In genomic region chr4:24213262-24214036, GRCm38 (mm10) we compare ENCODE assay signal across 13 mouse cellular contexts.
A peak's percentile ranks its signal among the peaks of the same experiment; 100 is the strongest.
DNase-seq lines count a peak whose midpoint lies in the region; ATAC-seq lines count a peak whose summit lies in the region.
"Had no signal": no experiment of that assay in that cellular context is flagged by ENCODE, and none has a peak within 500 bp of the region (broad histone marks: within the 10 kb centered on the region; RNA-seq: fewer than 3 reads in every experiment).

No protein-coding gene starts in this region.

- no peaks in the 10 kb centered on the region for H3K4me1 ChIP-seq in embryonic facial prominence, embryonic 14.5 days (ENCODE audit: control insufficient read depth, insufficient read depth, low read length)
- H3K4me1 ChIP-seq in hindbrain, embryonic 14.5 days (replicated peaks; ENCODE audit: control insufficient read depth, insufficient read depth, low read length): no peaks in the 10 kb centered on the region
- H3K4me1 ChIP-seq in neural tube, embryonic 14.5 days (ENCODE audit: control insufficient read depth, insufficient read depth, low read length): no peaks in the 10 kb centered on the region
- H3K4me1 ChIP-seq: limb, embryonic 12.5 days had no signal

- no peak overlapping the region for H3K9ac ChIP-seq in embryonic facial prominence, embryonic 14.5 days (ENCODE audit: low read depth, low read length)
- H3K9ac ChIP-seq in hindbrain, embryonic 14.5 days: no peak overlapping the region
- H3K9ac ChIP-seq in neural tube, embryonic 14.5 days (replicated peaks; ENCODE audit: low read depth, low read length): no peak overlapping the region
- H3K9ac ChIP-seq: limb, embryonic 12.5 days; lung, embryonic 14.5 days had no signal

- no peak overlapping the region for H3K4me2 ChIP-seq in embryonic facial prominence, embryonic 14.5 days (ENCODE audit: low read depth, low read length)
- no peak overlapping the region for H3K4me2 ChIP-seq in hindbrain, embryonic 14.5 days (replicated peaks)
- no peak overlapping the region for H3K4me2 ChIP-seq in neural tube, embryonic 14.5 days (ENCODE audit: low read depth, low read length)
- H3K4me2 ChIP-seq: limb, embryonic 12.5 days; lung, embryonic 14.5 days had no signal

- no peaks in the 10 kb centered on the region for H3K27me3 ChIP-seq in embryonic facial prominence, embryonic 14.5 days (replicated peaks; ENCODE audit: control insufficient read depth, insufficient read depth, low read length)
- no peaks in the 10 kb centered on the region for H3K27me3 ChIP-seq in hindbrain, embryonic 14.5 days (ENCODE audit: control insufficient read depth, insufficient read depth, low read length)
- H3K27me3 ChIP-seq in neural tube, embryonic 14.5 days (ENCODE audit: control insufficient read depth, insufficient read depth, low read length): no peaks in the 10 kb centered on the region
- H3K27me3 ChIP-seq: limb, embryonic 12.5 days had no signal

- peak; percentile 14 to 15 for DNase-seq in left cerebral cortex, adult 9 months (ENCODE audit: low spot score in 2 of 2)
- DNase-seq in left cerebral cortex, adult 11 months (ENCODE audit: low spot score): no peak
- DNase-seq in embryonic facial prominence, embryonic 14.5 days (ENCODE audit: low spot score): peak; percentile 17
- DNase-seq in hindbrain, embryonic 14.5 days (ENCODE audit: low spot score): no peak
- DNase-seq in urinary bladder, postnatal 4 days (ENCODE audit: low spot score in 2 of 2): no peak
- DNase-seq in urinary bladder, postnatal 14 days (ENCODE audit: low spot score): no peak
- DNase-seq in cerebellum, adult 9-11 months: no peak
- DNase-seq: kidney, postnatal 25 days; lung, embryonic 14.5 days; right cerebral cortex, postnatal 14 days had no signal

- no peak overlapping the region for H3K4me3 ChIP-seq in embryonic facial prominence, embryonic 14.5 days (ENCODE audit: low read depth, low read length)
- no peak overlapping the region for H3K4me3 ChIP-seq in hindbrain, embryonic 14.5 days (replicated peaks; ENCODE audit: low read length)
- no peak overlapping the region for H3K4me3 ChIP-seq in neural tube, embryonic 14.5 days (ENCODE audit: low read depth, low read length)
- H3K4me3 ChIP-seq: limb, embryonic 12.5 days had no signal

- H3K36me3 ChIP-seq in embryonic facial prominence, embryonic 14.5 days (ENCODE audit: control insufficient read depth, insufficient read depth, low read length): no peaks in the 10 kb centered on the region
- H3K36me3 ChIP-seq in hindbrain, embryonic 14.5 days (replicated peaks; ENCODE audit: control insufficient read depth, insufficient read depth): no peaks in the 10 kb centered on the region
- no peaks in the 10 kb centered on the region for H3K36me3 ChIP-seq in neural tube, embryonic 14.5 days (ENCODE audit: control insufficient read depth, insufficient read depth, low read length)
- H3K36me3 ChIP-seq: limb, embryonic 12.5 days had no signal

- no peak overlapping the region for H3K27ac ChIP-seq in embryonic facial prominence, embryonic 14.5 days (replicated peaks; ENCODE audit: low read depth, low read length)
- no peak overlapping the region for H3K27ac ChIP-seq in hindbrain, embryonic 14.5 days
- no peak overlapping the region for H3K27ac ChIP-seq in neural tube, embryonic 14.5 days (ENCODE audit: low read depth, low read length)
- H3K27ac ChIP-seq: limb, embryonic 12.5 days; stomach, postnatal 0 days had no signal

- 72% methylated on average over 10 of the region's 10 CpGs for WGBS in embryonic facial prominence, embryonic 14.5 days
- 48% methylated on average over 10 of the region's 10 CpGs for WGBS in hindbrain, embryonic 14.5 days
- 34% methylated on average over 10 of the region's 10 CpGs for WGBS in neural tube, embryonic 14.5 days

- no peak for ATAC-seq in embryonic facial prominence, embryonic 14.5 days (ENCODE audit: low read depth)
- ATAC-seq in hindbrain, embryonic 14.5 days (ENCODE audit: low FRiP score): peak; percentile 21; the same call in 1 of the 2 replicates
- peak; percentile 14; the same call in 1 of the 2 replicates for ATAC-seq in neural tube, embryonic 14.5 days (ENCODE audit: low read depth)

- H3K9me3 ChIP-seq in embryonic facial prominence, embryonic 14.5 days (ENCODE audit: control insufficient read depth, low read length): no peaks in the 10 kb centered on the region
- H3K9me3 ChIP-seq in hindbrain, embryonic 14.5 days (ENCODE audit: control insufficient read depth, low read length): no peaks in the 10 kb centered on the region
- H3K9me3 ChIP-seq in neural tube, embryonic 14.5 days (ENCODE audit: control insufficient read depth, low read length): no peaks in the 10 kb centered on the region
- H3K9me3 ChIP-seq: limb, embryonic 12.5 days had no signal

Comparison
In these comparisons a context has a peak if more than half of its experiments do, and no peak if none do; other contexts are left out.
1. DNase-seq: peak in left cerebral cortex, adult 9 months (2 of 2) and embryonic facial prominence, embryonic 14.5 days (single experiment); none in left cerebral cortex, adult 11 months (single experiment), hindbrain, embryonic 14.5 days (single experiment), urinary bladder, postnatal 4 days (0 of 2), urinary bladder, postnatal 14 days (single experiment) and cerebellum, adult 9-11 months (single experiment).